Comparison of ENCODE assay signal across 25 mouse cellular contexts in genomic region chr12:117312079-117312478, GRCm38 (mm10).
"Had no signal": no experiment of that assay in that cellular context is flagged by ENCODE, and none has a peak within 500 bp of the region (broad histone marks: within the 10 kb centered on the region; RNA-seq: fewer than 3 reads in every experiment).

No protein-coding gene starts in this region.

- H3K4me2 ChIP-seq: heart, embryonic 11.5 days; heart, embryonic 13.5 days; heart, embryonic 15.5 days; hindbrain, embryonic 13.5 days; hindbrain, embryonic 15.5 days; kidney, embryonic 15.5 days; limb, embryonic 13.5 days; limb, embryonic 15.5 days; liver, embryonic 13.5 days had no signal

- H3K4me3 ChIP-seq: heart, adult 2 months; heart, embryonic 13.5 days; heart, embryonic 15.5 days; hindbrain, embryonic 13.5 days; hindbrain, embryonic 15.5 days; kidney, embryonic 15.5 days; left cerebral cortex, adult 2 months; limb, embryonic 13.5 days; limb, embryonic 15.5 days; liver, embryonic 13.5 days had no signal

- H3K27ac ChIP-seq: heart, adult 2 months; heart, embryonic 13.5 days; heart, embryonic 15.5 days; hindbrain, embryonic 13.5 days; hindbrain, embryonic 15.5 days; hindbrain, postnatal 0 days; kidney, embryonic 15.5 days; kidney, postnatal 0 days; left cerebral cortex, adult 2 months; limb, embryonic 13.5 days; limb, embryonic 15.5 days; liver, embryonic 13.5 days had no signal

- H3K27me3 ChIP-seq: heart, embryonic 15.5 days; hindbrain, embryonic 13.5 days; hindbrain, embryonic 15.5 days; kidney, embryonic 15.5 days; limb, embryonic 13.5 days; limb, embryonic 15.5 days; liver, embryonic 13.5 days had no signal

- DNase-seq: gastrocnemius, postnatal 14 days; gastrocnemius, postnatal 36 days; heart, adult 11 months; heart, adult 2 months; heart, postnatal 14 days; heart, postnatal 36 days; kidney, adult 11 months; kidney, adult 2 months; kidney, adult 9 months; kidney, postnatal 14 days; kidney, postnatal 36 days; left cerebral cortex, postnatal 4 days; liver, embryonic 13.5 days had no signal

- H3K9me3 ChIP-seq: heart, embryonic 15.5 days; hindbrain, embryonic 13.5 days; hindbrain, embryonic 15.5 days; kidney, embryonic 15.5 days; limb, embryonic 15.5 days; liver, embryonic 13.5 days had no signal

- H3K4me1 ChIP-seq: heart, embryonic 13.5 days; heart, embryonic 15.5 days; kidney, embryonic 15.5 days; limb, embryonic 15.5 days; liver, embryonic 13.5 days had no signal

- H3K36me3 ChIP-seq: heart, embryonic 13.5 days; heart, embryonic 15.5 days; hindbrain, embryonic 13.5 days; hindbrain, embryonic 15.5 days; kidney, embryonic 15.5 days; limb, embryonic 13.5 days; limb, embryonic 15.5 days; liver, embryonic 13.5 days had no signal

- ATAC-seq: hindbrain, postnatal 0 days; intestine, embryonic 16.5 days had no signal

- H3K9ac ChIP-seq: heart, embryonic 13.5 days; heart, embryonic 15.5 days; hindbrain, embryonic 13.5 days; hindbrain, embryonic 15.5 days; kidney, embryonic 15.5 days; limb, embryonic 13.5 days; limb, embryonic 15.5 days; liver, embryonic 13.5 days had no signal
